Mouse (Mus musculus) cerebellum, adult (tissue): ENCODE results near the gene Celf2.

Experiments used
- ATAC-seq: cut with Nextera tagmentation; 2 replicates; pipeline ENCODE4 v1.9.2; 2017; ENCODE audit warnings: mild to moderate bottlenecking, moderate library complexity, mixed read lengths; ENCODE audit not compliant: insufficient number of reproducible peaks, low FRiP score, low TSS enrichment

The Celf2 gene

GRCm38 (mm10) chr2:6942635-6943390 lies 566.5 kb downstream of the Celf2 start:
- no peak for ATAC-seq

- no peak for ATAC-seq
Measured at GRCm38 (mm10) chr2:6939143-6939542, 570.2 kb downstream of the Celf2 start.

GRCm38 (mm10) chr2:6933130-6933529 lies 576.2 kb downstream of the Celf2 start:
- no peak for ATAC-seq

GRCm38 (mm10) chr2:6927693-6928360 lies 581.5 kb downstream of the Celf2 start:
- no peak for ATAC-seq

DNA sequence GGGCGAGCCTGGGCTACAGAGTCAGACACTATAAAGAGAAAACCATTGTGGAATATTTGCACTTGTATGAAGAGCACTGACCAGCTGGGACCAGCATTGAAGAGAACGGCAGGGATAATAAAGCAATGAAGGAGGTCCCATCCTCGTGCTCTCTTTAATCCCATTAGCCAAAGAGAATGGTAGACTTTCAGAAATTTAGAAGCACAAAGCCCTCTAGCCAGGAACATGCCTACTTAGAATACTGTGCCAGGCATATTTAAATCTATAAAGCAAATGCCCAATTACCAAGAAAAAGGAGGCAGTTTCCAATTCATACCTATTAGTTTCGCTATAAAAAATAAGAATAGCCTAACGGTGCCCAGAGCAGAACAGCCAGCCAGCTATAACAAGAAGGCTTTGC lies 583.9 kb downstream of the Celf2 start:
- no peak for ATAC-seq

DNA sequence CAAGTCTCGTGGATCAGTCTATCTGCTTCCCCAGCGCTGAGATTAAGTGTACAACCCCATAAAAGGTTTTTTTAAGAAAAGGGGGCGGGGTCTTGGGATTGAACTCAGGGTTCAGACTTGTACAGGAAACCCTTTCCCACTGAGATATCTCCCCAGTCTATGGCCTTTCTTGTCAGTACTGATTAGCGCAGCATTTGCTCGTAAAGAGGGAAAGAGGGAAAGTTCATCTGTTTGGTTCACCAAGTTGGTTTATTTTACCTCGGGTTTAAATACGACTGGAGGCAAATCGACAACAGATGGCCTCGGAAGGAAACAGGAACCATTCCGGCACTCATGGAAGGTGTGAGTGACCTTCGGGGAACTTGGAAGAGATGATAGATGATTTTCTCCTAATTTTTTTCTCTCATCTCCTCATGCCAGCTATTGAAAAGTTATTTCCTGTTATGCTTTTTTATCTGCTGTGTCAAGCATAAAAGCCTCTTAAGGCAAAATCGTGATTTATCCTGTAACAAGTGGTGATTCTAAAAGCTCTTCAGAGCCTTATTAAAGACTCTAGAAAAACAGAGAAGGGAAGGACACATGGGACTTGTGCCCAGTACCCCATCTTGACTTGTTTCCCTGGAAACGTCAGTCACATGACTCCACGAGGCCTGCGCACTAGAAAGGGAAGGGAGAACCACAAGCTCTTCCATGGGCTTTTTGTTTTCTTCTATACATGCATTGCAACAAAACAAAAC lies 585.5 kb downstream of the Celf2 start:
- ATAC-seq: peak; percentile 46; the same call in 1 of the 2 replicates

- ATAC-seq: no peak
Measured at GRCm38 (mm10) chr2:6915386-6915785, 594.0 kb downstream of the Celf2 start.

GRCm38 (mm10) chr2:6913315-6913714 lies 596.0 kb downstream of the Celf2 start:
- ATAC-seq: no peak

DNA sequence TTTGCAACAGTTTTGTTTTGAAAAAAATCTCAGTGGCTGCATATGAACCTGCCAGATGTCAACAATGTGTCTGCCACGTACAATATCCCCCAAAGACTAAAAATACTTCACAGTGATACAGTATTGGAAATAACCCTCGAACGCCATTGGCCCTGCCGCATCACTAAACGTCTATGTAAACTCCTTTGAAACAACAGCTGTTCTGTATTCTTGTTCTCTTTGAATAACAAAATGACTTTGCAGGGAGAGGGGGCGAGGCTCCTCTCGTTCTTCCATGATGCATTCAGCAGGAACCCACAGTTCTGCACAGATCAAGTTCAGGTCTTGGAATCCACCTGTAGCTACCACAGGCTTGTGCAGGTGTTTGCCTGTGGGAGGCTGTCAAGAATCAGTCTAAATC lies 597.4 kb downstream of the Celf2 start:
- ATAC-seq: no peak

DNA sequence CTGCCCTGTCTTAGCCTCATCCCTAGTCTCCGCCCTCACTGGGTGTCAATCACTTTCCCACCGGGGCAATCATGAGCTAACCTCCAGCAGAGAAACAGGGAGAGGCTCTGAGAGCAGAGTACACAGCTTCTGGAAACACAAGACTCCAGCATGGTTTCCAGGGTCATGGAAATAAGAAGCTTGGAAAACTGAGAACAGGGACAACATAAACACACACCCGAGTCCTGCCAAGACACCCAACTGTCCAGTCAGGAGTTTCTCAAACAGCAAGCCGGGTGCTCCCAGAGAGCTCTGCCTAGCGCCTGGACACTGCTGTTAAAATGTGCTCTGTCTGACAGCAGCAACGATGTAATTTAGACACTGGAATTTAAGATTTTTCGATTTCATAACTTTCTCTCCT lies 599.4 kb downstream of the Celf2 start:
- ATAC-seq: no peak

DNA sequence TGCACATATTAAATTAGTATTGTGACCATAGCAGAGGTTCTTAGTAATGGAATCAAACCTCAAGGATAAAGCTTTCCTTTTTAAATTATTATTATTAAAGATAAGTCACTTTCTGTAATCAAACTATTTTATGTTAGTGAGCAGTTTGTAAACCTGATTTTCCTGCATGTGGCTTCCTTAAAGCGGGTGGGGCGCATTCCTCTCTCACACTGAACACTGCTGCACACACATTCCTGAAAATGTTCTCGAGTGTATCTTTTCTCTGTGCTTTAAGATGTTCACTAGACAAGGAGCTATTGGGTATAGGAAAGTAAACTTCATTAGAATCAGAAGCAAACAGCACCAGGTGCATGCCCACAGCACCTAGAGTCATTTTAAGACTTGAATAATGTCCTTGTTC lies 605.0 kb downstream of the Celf2 start:
- no peak for ATAC-seq

DNA sequence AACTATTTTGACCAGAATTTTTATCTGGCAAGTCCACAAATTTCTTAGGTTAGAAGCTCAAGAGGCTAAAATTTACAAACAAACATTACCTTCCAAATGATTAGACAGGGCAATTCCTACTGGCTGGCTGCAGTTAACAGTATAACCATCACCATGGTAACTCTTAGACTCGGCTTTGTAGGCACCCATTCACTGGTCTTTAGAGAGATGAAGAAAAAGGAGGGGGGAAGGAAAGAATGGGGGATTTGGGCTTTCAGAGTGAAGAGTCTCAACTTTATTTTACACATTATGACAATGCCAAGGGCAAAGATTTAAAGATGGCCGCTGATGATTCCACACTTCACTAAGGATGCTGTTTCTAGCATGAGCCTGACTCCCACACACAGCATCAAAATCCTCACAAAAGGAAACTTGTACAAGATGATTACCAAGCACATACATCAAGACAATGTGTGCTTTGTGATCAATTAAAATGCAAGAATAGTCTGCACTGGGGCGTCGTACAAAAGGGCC lies 606.1 kb downstream of the Celf2 start:
- ATAC-seq: no peak

DNA sequence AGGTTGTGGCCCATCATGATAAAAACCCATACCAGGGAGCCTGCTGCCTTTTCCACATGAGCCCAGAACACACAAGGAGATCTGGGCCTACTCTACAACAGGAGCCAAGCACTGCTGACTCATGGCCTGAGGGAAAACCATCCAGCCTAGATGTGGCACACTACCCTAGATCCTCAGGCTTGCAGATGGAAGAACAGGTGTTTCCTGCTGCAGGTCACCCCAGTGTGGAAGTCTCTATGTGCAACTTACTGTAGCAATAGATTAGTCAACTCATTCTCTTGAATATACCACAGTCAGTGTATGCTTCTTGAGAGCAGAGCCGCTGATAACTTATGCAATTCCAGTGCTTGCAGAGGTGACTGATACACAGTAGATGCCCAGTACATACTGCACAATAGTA lies 612.5 kb downstream of the Celf2 start:
- no peak for ATAC-seq

- no peak for ATAC-seq
Measured at GRCm38 (mm10) chr2:6893597-6893996, 615.8 kb downstream of the Celf2 start.

DNA sequence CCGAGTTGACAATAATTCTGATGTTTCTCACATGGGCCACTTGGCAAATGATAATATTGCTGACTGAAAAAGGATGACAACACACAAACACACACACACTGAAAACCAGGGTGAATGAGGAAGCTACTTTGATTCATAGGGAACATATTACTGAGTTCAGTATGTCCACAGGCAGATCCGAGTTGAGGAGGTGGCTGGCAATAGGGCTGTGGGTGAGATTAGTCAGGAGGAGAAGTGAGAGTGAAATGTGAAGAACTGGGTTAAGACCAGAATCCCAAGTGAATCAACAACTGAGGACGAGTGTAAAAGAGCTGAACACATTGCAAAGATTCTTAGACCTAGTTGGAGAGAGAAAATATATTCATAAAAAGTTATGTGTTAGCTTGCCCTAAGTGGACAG lies 616.3 kb downstream of the Celf2 start:
- ATAC-seq: no peak

GRCm38 (mm10) chr2:6884796-6885711 lies 624.3 kb downstream of the Celf2 start:
- peak; percentile 38; the same call in 1 of the 2 replicates for ATAC-seq

GRCm38 (mm10) chr2:6883996-6884795 lies 625.2 kb downstream of the Celf2 start:
- ATAC-seq: peak; percentile 51; the same call in 1 of the 2 replicates

DNA sequence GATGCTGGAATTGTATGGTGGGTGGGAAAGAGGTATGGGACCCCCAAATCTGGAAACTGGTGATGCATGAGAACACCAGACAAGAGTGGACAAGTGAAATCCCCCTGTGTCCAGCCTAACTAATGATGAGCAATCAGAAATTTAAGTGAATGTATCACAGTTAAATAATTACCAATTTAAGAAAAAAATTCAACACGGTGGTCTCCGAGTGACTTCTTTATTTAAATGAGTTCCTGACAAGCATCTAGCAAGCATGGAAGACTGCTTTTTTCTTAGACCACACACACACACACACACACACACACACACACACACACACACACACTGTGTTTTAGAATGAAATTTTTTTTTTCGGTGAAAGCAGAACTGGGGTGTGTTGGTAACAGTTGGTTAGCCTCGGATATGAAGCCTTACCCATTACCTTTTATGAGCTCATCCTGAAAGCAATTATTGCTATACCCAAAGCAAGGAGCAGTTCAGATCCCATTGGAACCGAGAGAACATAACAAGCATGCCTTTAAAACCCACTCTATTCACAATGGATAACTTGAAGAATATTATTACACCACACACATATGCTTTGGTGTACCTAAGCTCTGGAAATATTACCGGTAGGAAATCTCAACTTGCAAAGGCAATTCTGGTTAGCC lies 627.0 kb downstream of the Celf2 start:
- no peak for ATAC-seq
